ENCODE assay signal across 18 mouse cellular contexts in genomic region chr11:101334516-101334915, GRCm38 (mm10). TPM values are rescaled to one million over a fixed set of nuclear protein-coding genes. Genes with fewer than 3 reads are reported as not detected.
DNase-seq lines count a peak whose midpoint lies in the region.
"Had no signal": no experiment of that assay in that cellular context is flagged by ENCODE, and none has a peak within 500 bp of the region (broad histone marks: within the 10 kb centered on the region; RNA-seq: fewer than 3 reads in every experiment).

No protein-coding gene starts in this region.

- H3K27ac ChIP-seq in heart, embryonic 10.5 days, result 0 out of 2 replicates have a peak overlapping the region, but pooled peaks have one; percentile 1
- H3K27ac ChIP-seq in limb, embryonic 10.5 days, result peak overlapping the region; percentile 77
- H3K27ac ChIP-seq: embryonic facial prominence, embryonic 13.5 days; neural tube, embryonic 13.5 days had no signal

- no peak overlapping the region for H3K4me3 ChIP-seq in heart, embryonic 10.5 days
- peak overlapping the region; percentile 19; the same call in 1 of the 2 replicates for H3K4me3 ChIP-seq in limb, embryonic 10.5 days
- H3K4me3 ChIP-seq: embryonic facial prominence, embryonic 13.5 days; megakaryocyte, embryonic 14.5 days; neural tube, embryonic 13.5 days had no signal

- H3K9me3 ChIP-seq in heart, embryonic 10.5 days, result no peaks in the 10 kb centered on the region
- no peaks in the 10 kb centered on the region for H3K9me3 ChIP-seq in limb, embryonic 10.5 days (replicated peaks)
- H3K9me3 ChIP-seq: embryonic facial prominence, embryonic 13.5 days; megakaryocyte, embryonic 14.5 days; neural tube, embryonic 13.5 days had no signal

- no peak for DNase-seq in heart, embryonic 10.5 days (ENCODE audit: low spot score)
- DNase-seq in heart, postnatal 25 days (ENCODE audit: low spot score), result no peak
- DNase-seq in A20 (ENCODE audit: low read depth, low spot score), result peak; percentile 53
- DNase-seq in adipocyte (ENCODE audit: low spot score), result peak; percentile 41
- peak; percentile 83 for DNase-seq in limb, embryonic 10.5 days (ENCODE audit: low spot score)
- DNase-seq in left cerebral cortex, adult 18-20 months (ENCODE audit: low spot score in 2 of 2), result no peak
- DNase-seq in layer of hippocampus, postnatal 36 days, result no peak
- no peak for DNase-seq in testis, postnatal 14 days (ENCODE audit: low spot score)
- DNase-seq: cerebellum, adult 2 months; lung, embryonic 14.5 days had no signal

- WGBS in heart, embryonic 10.5 days, result 10% methylated on average over 6 of the region's 6 CpGs
- WGBS in limb, embryonic 10.5 days, result 1% methylated on average over 6 of the region's 6 CpGs

- H3K4me1 ChIP-seq in heart, embryonic 10.5 days, result peaks cover 29% of the 10 kb centered on the region
- H3K4me1 ChIP-seq in limb, embryonic 10.5 days, result peaks cover 42% of the 10 kb centered on the region

- no peaks in the 10 kb centered on the region for H3K36me3 ChIP-seq in heart, embryonic 10.5 days
- H3K36me3 ChIP-seq in limb, embryonic 10.5 days, result no peaks in the 10 kb centered on the region
- H3K36me3 ChIP-seq: embryonic facial prominence, embryonic 13.5 days; neural tube, embryonic 13.5 days had no signal

- intact Hi-C loops in heart, postnatal 25 days (cut with DNase I), result no loop called here

- H3K27me3 ChIP-seq in heart, embryonic 10.5 days (ENCODE audit: insufficient read depth, poor library complexity, severe bottlenecking), result no peaks in the 10 kb centered on the region
- no peaks in the 10 kb centered on the region for H3K27me3 ChIP-seq in limb, embryonic 10.5 days (ENCODE audit: low read depth, poor library complexity, severe bottlenecking)
- H3K27me3 ChIP-seq: embryonic facial prominence, embryonic 13.5 days; neural tube, embryonic 13.5 days had no signal

RNA-seq across cellular contexts. Expression of gene Aoc3, which starts 4.1 kb away (rescaled TPM):
- polyA plus RNA-seq in heart, embryonic 10.5 days (2016; fragmentation: Nextera tagmentation; extraction: Ambion mirVana), result 0.06 and 0.14 TPM in 2 replicates
- total RNA-seq in heart, postnatal 25 days (2021), result 10 to 100 TPM; 13.9 to 18.5 TPM
- polyA plus RNA-seq in limb, embryonic 10.5 days (2016; fragmentation: Nextera tagmentation; extraction: Ambion mirVana), result 0.03 TPM in 1 of 2 replicates, not detected in the other
- total RNA-seq in left cerebral cortex, adult 18-20 months (2021), result under 1 TPM; 0.61 to 0.74 TPM
- total RNA-seq in layer of hippocampus, postnatal 36 days (2021), result 1 to 10 TPM in 1 of 2 experiments, under 1 TPM in 1; 0.62 to 1.4 TPM
- total RNA-seq: granulocyte monocyte progenitor cell, adult 5-6 weeks had no signal
- polyA plus RNA-seq: neural tube, embryonic 13.5 days had no signal

RNA-seq across cellular contexts. Expression of gene Aoc2, which starts 9.7 kb away (rescaled TPM):
- polyA plus RNA-seq in heart, embryonic 10.5 days (2016; fragmentation: Nextera tagmentation; extraction: Ambion mirVana), result 1.3 and 1.4 TPM in 2 replicates
- 1 to 10 TPM; 1.8 to 2.2 TPM for total RNA-seq in heart, postnatal 25 days (2021)
- 2.7 and 2.8 TPM in 2 replicates for polyA plus RNA-seq in limb, embryonic 10.5 days (2016; fragmentation: Nextera tagmentation; extraction: Ambion mirVana)
- 1 to 10 TPM; 5.4 to 6.9 TPM for total RNA-seq in left cerebral cortex, adult 18-20 months (2021)
- total RNA-seq in layer of hippocampus, postnatal 36 days (2021), result 1 to 10 TPM; 8.4 to 9.7 TPM

RNA-seq across cellular contexts. Expression of gene Psme3, which starts 18.5 kb away (rescaled TPM):
- polyA plus RNA-seq in heart, embryonic 10.5 days (2016; fragmentation: Nextera tagmentation; extraction: Ambion mirVana), result 151 and 177 TPM in 2 replicates
- 10 to 100 TPM; 80.6 to 88.8 TPM for total RNA-seq in heart, postnatal 25 days (2021)
- 210 and 214 TPM in 2 replicates for polyA plus RNA-seq in limb, embryonic 10.5 days (2016; fragmentation: Nextera tagmentation; extraction: Ambion mirVana)
- total RNA-seq in left cerebral cortex, adult 18-20 months (2021), result 100 to 1,000 TPM; 128 to 131 TPM
- 100 to 1,000 TPM; 121 to 122 TPM for total RNA-seq in layer of hippocampus, postnatal 36 days (2021)

RNA-seq across cellular contexts. Expression of gene Becn1, which starts 32.4 kb away (rescaled TPM):
- polyA plus RNA-seq in heart, embryonic 10.5 days (2016; fragmentation: Nextera tagmentation; extraction: Ambion mirVana), result 148 and 165 TPM in 2 replicates
- total RNA-seq in heart, postnatal 25 days (2021), result 100 to 1,000 TPM in 1 of 2 experiments, 10 to 100 TPM in 1; 92.8 to 102 TPM
- 148 TPM in 2 replicates for polyA plus RNA-seq in limb, embryonic 10.5 days (2016; fragmentation: Nextera tagmentation; extraction: Ambion mirVana)
- 100 to 1,000 TPM; 202 to 214 TPM for total RNA-seq in left cerebral cortex, adult 18-20 months (2021)
- 100 to 1,000 TPM; 217 to 238 TPM for total RNA-seq in layer of hippocampus, postnatal 36 days (2021)

RNA-seq across cellular contexts. Expression of gene G6pc, which starts 32.8 kb away (rescaled TPM):
- not detected in 2 replicates for polyA plus RNA-seq in heart, embryonic 10.5 days (2016; fragmentation: Nextera tagmentation; extraction: Ambion mirVana)
- total RNA-seq in heart, postnatal 25 days (2021), result not detected
- polyA plus RNA-seq in limb, embryonic 10.5 days (2016; fragmentation: Nextera tagmentation; extraction: Ambion mirVana), result not detected in 2 replicates
- total RNA-seq in left cerebral cortex, adult 18-20 months (2021), result not detected
- total RNA-seq in layer of hippocampus, postnatal 36 days (2021), result not detected
- total RNA-seq: granulocyte monocyte progenitor cell, adult 5-6 weeks; left cerebral cortex, postnatal 10 days had no signal
- polyA plus RNA-seq: cerebellum, adult 2 months; embryonic facial prominence, embryonic 13.5 days; forebrain, embryonic 16.5 days; lung, embryonic 14.5 days; neural tube, embryonic 13.5 days; stomach, embryonic 14.5 days; urinary bladder, adult 2 months had no signal

Comparison
In these comparisons a context has a peak if more than half of its experiments do, and no peak if none do; other contexts are left out.
1. DNase-seq: peak in A20 (single experiment), adipocyte (single experiment) and limb, embryonic 10.5 days (single experiment); none in heart, embryonic 10.5 days (single experiment), heart, postnatal 25 days (single experiment), left cerebral cortex, adult 18-20 months (0 of 2), layer of hippocampus, postnatal 36 days (0 of 2) and testis, postnatal 14 days (single experiment).
2. RNA of gene Aoc3, which starts 4.1 kb away (total RNA-seq): 13.9 to 18.5 TPM in heart, postnatal 25 days; 0.62 to 1.4 TPM in layer of hippocampus, postnatal 36 days and 0.61 to 0.74 TPM in left cerebral cortex, adult 18-20 months; every median in the first group is over 4 times any median in the second.